24 mouse cellular contexts compared by ENCODE assay signal in genomic region chrX:102141157-102141556, GRCm38 (mm10).
"Had no signal": no experiment of that assay in that cellular context is flagged by ENCODE, and none has a peak within 500 bp of the region (broad histone marks: within the 10 kb centered on the region; RNA-seq: fewer than 3 reads in every experiment).

No protein-coding gene starts in this region.

- H3K4me3 ChIP-seq: gastrocnemius, adult 2 months; heart, embryonic 10.5 days; heart, embryonic 12.5 days; hindbrain, embryonic 10.5 days; hindbrain, embryonic 12.5 days; intestine, embryonic 15.5 days; layer of hippocampus, adult 2 months; left cerebral cortex, adult 2 months; limb, embryonic 10.5 days; limb, embryonic 12.5 days had no signal

- DNase-seq: gastrocnemius, adult 2 months; gastrocnemius, postnatal 10 days; gastrocnemius, postnatal 25 days; heart, adult 18-20 months; heart, postnatal 10 days; heart, postnatal 4 days; kidney, adult 18-20 months; kidney, adult 8-10 months; kidney, postnatal 10 days; kidney, postnatal 25 days; kidney, postnatal 4 days had no signal

- H3K9ac ChIP-seq: heart, embryonic 12.5 days; hindbrain, embryonic 12.5 days; hindbrain, embryonic 14.5 days; intestine, embryonic 15.5 days; limb, embryonic 12.5 days had no signal

- H3K27ac ChIP-seq: gastrocnemius, adult 2 months; heart, embryonic 10.5 days; hindbrain, embryonic 10.5 days; hindbrain, embryonic 12.5 days; hindbrain, embryonic 14.5 days; intestine, embryonic 15.5 days; layer of hippocampus, adult 2 months; left cerebral cortex, adult 2 months; limb, embryonic 10.5 days; limb, embryonic 12.5 days had no signal

- H3K27me3 ChIP-seq: heart, embryonic 12.5 days; hindbrain, embryonic 12.5 days; intestine, embryonic 15.5 days had no signal

- H3K9me3 ChIP-seq: heart, embryonic 10.5 days; heart, embryonic 12.5 days; hindbrain, embryonic 10.5 days; hindbrain, embryonic 12.5 days; intestine, embryonic 15.5 days; limb, embryonic 10.5 days; limb, embryonic 12.5 days had no signal

- H3K4me2 ChIP-seq: heart, embryonic 12.5 days; hindbrain, embryonic 12.5 days; hindbrain, embryonic 14.5 days; intestine, embryonic 15.5 days; limb, embryonic 12.5 days had no signal

- ATAC-seq: hindbrain, embryonic 16.5 days; inflammation-experienced regulatory T-cells, adult 6 months; intestine, embryonic 15.5 days; intestine, postnatal 0 days had no signal

- H3K4me1 ChIP-seq: heart, embryonic 10.5 days; heart, embryonic 12.5 days; hindbrain, embryonic 10.5 days; hindbrain, embryonic 12.5 days; intestine, embryonic 15.5 days; limb, embryonic 10.5 days; limb, embryonic 12.5 days had no signal
